Mouse (Mus musculus) ES-Bruce4 (cell line): ENCODE data around the gene Thbd.

ENCODE experiments used
- CTCF ChIP-seq: IDR thresholded peaks from one replicate; pipeline ENCODE4 v1.8.1; 2011; ENCODE audit warnings: low read depth, low read length
- POLR2A ChIP-seq: IDR thresholded peaks from one replicate; pipeline ENCODE4 v1.8.1; 2011; ENCODE audit warnings: low read length; ENCODE audit not compliant: insufficient read depth

DNA sequence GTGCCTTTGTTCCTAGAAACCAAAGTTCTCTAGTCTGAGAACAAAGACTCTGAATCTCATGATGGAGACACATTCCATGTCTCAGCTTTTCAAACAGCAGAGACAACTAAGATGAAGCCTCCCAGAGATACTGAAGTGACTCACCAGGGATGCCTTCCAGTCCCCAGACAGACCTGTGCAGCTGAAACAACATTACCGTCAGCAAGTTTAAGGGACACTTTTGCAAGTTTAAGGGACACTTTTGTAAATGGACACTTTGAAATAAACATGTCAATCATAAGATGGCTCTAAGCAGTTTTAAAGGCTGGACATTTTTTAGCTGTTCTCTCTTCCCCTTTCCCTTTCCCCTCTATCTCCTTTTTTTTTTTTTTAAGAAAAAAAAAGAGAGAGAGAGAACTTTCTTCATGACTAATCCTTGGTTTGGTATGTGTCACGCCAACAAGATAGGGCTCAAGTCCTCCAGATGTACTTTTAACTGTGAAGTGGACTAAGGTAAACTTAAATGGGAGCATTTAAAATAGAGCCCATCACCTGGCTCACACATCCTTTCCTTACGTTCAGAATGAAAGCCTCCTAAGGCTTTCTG lies 31.8 kb upstream of the Thbd start:
- TF ChIP-seq CTCF (no peak), POLR2A (no peak)
